Comparison of ENCODE assay signal across 21 mouse cellular contexts in the genomic region with DNA sequence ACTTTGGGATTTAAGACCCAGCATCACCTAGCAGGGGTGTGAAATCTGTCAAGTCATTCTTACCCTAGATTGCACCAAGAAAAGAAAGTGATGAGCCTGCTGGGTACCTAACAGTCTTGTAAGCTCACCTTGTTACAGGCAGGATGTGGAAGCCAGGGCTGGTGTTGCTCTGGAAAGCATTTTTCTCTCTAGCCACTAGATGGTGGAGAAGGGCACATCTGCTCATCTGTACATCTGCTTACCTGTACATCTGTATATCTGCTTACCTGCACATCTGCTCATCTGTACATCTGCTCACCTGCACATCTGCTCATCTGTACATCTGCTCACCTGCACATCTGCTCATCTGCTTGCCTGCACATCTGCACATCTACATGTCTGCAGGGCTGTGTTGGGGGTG.
DNase-seq lines count a peak whose midpoint lies in the region; ATAC-seq and TF ChIP-seq lines count a peak whose summit lies in the region.
"Had no signal": no experiment of that assay in that cellular context is flagged by ENCODE, and none has a peak within 500 bp of the region (broad histone marks: within the 10 kb centered on the region; RNA-seq: fewer than 3 reads in every experiment).

No protein-coding gene starts in this region.

- TF ChIP-seq EP300 in heart, postnatal 0 days (IDR thresholded peaks at IDR 0.05; ENCODE audit: low read depth): no peak
- no peak for TF ChIP-seq EP300 in liver, postnatal 0 days (IDR thresholded peaks at IDR 0.05; ENCODE audit: low read depth)

- H3K27me3 ChIP-seq in heart, postnatal 0 days (ENCODE audit: control insufficient read depth, insufficient read depth, low read length): no peaks in the 10 kb centered on the region
- H3K27me3 ChIP-seq in liver, postnatal 0 days (ENCODE audit: insufficient read depth, low read length): no peaks in the 10 kb centered on the region
- H3K27me3 ChIP-seq in liver, embryonic 12.5 days (replicated peaks): no peaks in the 10 kb centered on the region
- H3K27me3 ChIP-seq in E14TG2a.4 (ENCODE audit: insufficient read depth, low read length): no peaks in the 10 kb centered on the region
- H3K27me3 ChIP-seq: heart, embryonic 15.5 days; hindbrain, embryonic 13.5 days; midbrain, embryonic 12.5 days; neural tube, embryonic 15.5 days had no signal

- no peak for ATAC-seq in heart, postnatal 0 days (ENCODE audit: insufficient read depth, low read depth)
- ATAC-seq in liver, postnatal 0 days: no peak
- ATAC-seq in liver, embryonic 12.5 days: no peak
- ATAC-seq: forebrain, embryonic 14.5 days had no signal

- no peak overlapping the region for H3K4me2 ChIP-seq in heart, postnatal 0 days (ENCODE audit: low read depth, low read length)
- no peak overlapping the region for H3K4me2 ChIP-seq in liver, postnatal 0 days (ENCODE audit: low read depth, low read length)
- H3K4me2 ChIP-seq in liver, embryonic 12.5 days: no peak overlapping the region
- H3K4me2 ChIP-seq: heart, embryonic 15.5 days; hindbrain, embryonic 13.5 days; midbrain, embryonic 12.5 days; neural tube, embryonic 15.5 days had no signal

- no peak for DNase-seq in heart, postnatal 0 days (ENCODE audit: low spot score)
- DNase-seq in heart, postnatal 10 days: no peak
- no peak for DNase-seq in liver, postnatal 0 days
- peak; percentile 29 for DNase-seq in induced T-regulatory cell, adult 2 months (ENCODE audit: low read depth)
- DNase-seq in right cerebral cortex, adult 18-20 months: no peak
- DNase-seq: adrenal gland, postnatal 25 days; cerebellum, adult 18-20 months; cerebellum, postnatal 36 days; layer of hippocampus, postnatal 36 days; retina, postnatal 1 day; thymus, adult 2 months had no signal

- intact Hi-C loops in heart, postnatal 10 days (cut with DNase I): loop anchor here (2.0 to 5.0 kb wide), 3 partner anchors 25 to 103 kb away; a partner anchor contains a TSS

- H3K9ac ChIP-seq in heart, postnatal 0 days (replicated peaks; ENCODE audit: low read depth, low read length): no peak overlapping the region
- no peak overlapping the region for H3K9ac ChIP-seq in liver, postnatal 0 days (replicated peaks)
- no peak overlapping the region for H3K9ac ChIP-seq in liver, embryonic 12.5 days
- H3K9ac ChIP-seq: heart, embryonic 15.5 days; hindbrain, embryonic 13.5 days; liver, embryonic 14.5 days; midbrain, embryonic 12.5 days; neural tube, embryonic 15.5 days had no signal

- 0 out of 2 replicates have a peak overlapping the region, but pooled peaks have one; percentile 3 for H3K27ac ChIP-seq in heart, postnatal 0 days (ENCODE audit: low read depth)
- no peak overlapping the region for H3K27ac ChIP-seq in liver, postnatal 0 days (ENCODE audit: low read depth)
- H3K27ac ChIP-seq in liver, embryonic 12.5 days: no peak overlapping the region
- H3K27ac ChIP-seq: embryonic facial prominence, embryonic 10.5 days; heart, embryonic 15.5 days; hindbrain, embryonic 13.5 days; limb, embryonic 10.5 days; liver, embryonic 14.5 days; midbrain, embryonic 12.5 days; neural tube, embryonic 15.5 days had no signal

- no peaks in the 10 kb centered on the region for H3K36me3 ChIP-seq in heart, postnatal 0 days (replicated peaks; ENCODE audit: control insufficient read depth, insufficient read depth, low read length)
- no peaks in the 10 kb centered on the region for H3K36me3 ChIP-seq in liver, postnatal 0 days (replicated peaks; ENCODE audit: insufficient read depth, low read length)
- no peaks in the 10 kb centered on the region for H3K36me3 ChIP-seq in liver, embryonic 12.5 days
- no peaks in the 10 kb centered on the region for H3K36me3 ChIP-seq in E14TG2a.4 (ENCODE audit: insufficient read depth, low read length)
- H3K36me3 ChIP-seq: embryonic facial prominence, embryonic 10.5 days; heart, embryonic 15.5 days; limb, embryonic 10.5 days; midbrain, embryonic 12.5 days; neural tube, embryonic 15.5 days had no signal

- no peak overlapping the region for H3K4me3 ChIP-seq in heart, postnatal 0 days (ENCODE audit: low read depth, low read length)
- no peak overlapping the region for H3K4me3 ChIP-seq in liver, postnatal 0 days (ENCODE audit: low read depth, low read length)
- H3K4me3 ChIP-seq in liver, embryonic 12.5 days: no peak overlapping the region
- H3K4me3 ChIP-seq in E14TG2a.4 (replicated peaks; ENCODE audit: low read length): no peak overlapping the region
- H3K4me3 ChIP-seq: embryonic facial prominence, embryonic 10.5 days; heart, embryonic 15.5 days; hindbrain, embryonic 13.5 days; limb, embryonic 10.5 days; midbrain, embryonic 12.5 days; neural tube, embryonic 15.5 days had no signal

- 0 out of 2 replicates have a peak, but pooled peaks have one; percentile 14 for TF ChIP-seq CTCF in heart, postnatal 0 days (IDR thresholded peaks at IDR 0.05; ENCODE audit: low read depth)
- TF ChIP-seq CTCF in liver, postnatal 0 days (IDR thresholded peaks at IDR 0.05; ENCODE audit: low read depth): peak; percentile 34; the same call in 1 of the 2 replicates
- peak; percentile 23; the same call in 1 of the 2 replicates for TF ChIP-seq CTCF in E14TG2a.4 (conservative IDR thresholded peaks at IDR 0.05; ENCODE audit: low read length)

- H3K4me1 ChIP-seq in heart, postnatal 0 days (ENCODE audit: control insufficient read depth, insufficient read depth): 0 out of 2 replicates have a peak, but pooled peaks cover 6% of the 10 kb centered on the region
- peaks cover 4% of the 10 kb centered on the region; the same call in 1 of the 2 replicates for H3K4me1 ChIP-seq in liver, postnatal 0 days (ENCODE audit: insufficient read depth)
- H3K4me1 ChIP-seq in liver, embryonic 12.5 days: no peaks in the 10 kb centered on the region
- peaks cover 11% of the 10 kb centered on the region for H3K4me1 ChIP-seq in E14TG2a.4 (replicated peaks; ENCODE audit: low read depth, low read length)

- no peaks in the 10 kb centered on the region for H3K9me3 ChIP-seq in heart, postnatal 0 days (replicated peaks; ENCODE audit: control insufficient read depth, low read length)
- H3K9me3 ChIP-seq in liver, postnatal 0 days (ENCODE audit: low read length): no peaks in the 10 kb centered on the region
- no peaks in the 10 kb centered on the region for H3K9me3 ChIP-seq in liver, embryonic 12.5 days (replicated peaks)
- peaks cover 10% of the 10 kb centered on the region for H3K9me3 ChIP-seq in E14TG2a.4 (ENCODE audit: low read length)
- H3K9me3 ChIP-seq: heart, embryonic 15.5 days; limb, embryonic 10.5 days; midbrain, embryonic 12.5 days; neural tube, embryonic 15.5 days had no signal
